Mouse (Mus musculus) spleen, adult 12 weeks (tissue): ENCODE measurements around the gene Arrdc1.
"Not testable (repeated sequence)": the region's sequence is repeated elsewhere in the genome, so short reads cannot be mapped to it uniquely, and the experiment has no call there.

Experiments
- DNase-seq: peaks from one replicate; pipeline ENCODE4 v3.0.0; 2022; ENCODE audit warnings: low spot score

Gene Arrdc1

DNA sequence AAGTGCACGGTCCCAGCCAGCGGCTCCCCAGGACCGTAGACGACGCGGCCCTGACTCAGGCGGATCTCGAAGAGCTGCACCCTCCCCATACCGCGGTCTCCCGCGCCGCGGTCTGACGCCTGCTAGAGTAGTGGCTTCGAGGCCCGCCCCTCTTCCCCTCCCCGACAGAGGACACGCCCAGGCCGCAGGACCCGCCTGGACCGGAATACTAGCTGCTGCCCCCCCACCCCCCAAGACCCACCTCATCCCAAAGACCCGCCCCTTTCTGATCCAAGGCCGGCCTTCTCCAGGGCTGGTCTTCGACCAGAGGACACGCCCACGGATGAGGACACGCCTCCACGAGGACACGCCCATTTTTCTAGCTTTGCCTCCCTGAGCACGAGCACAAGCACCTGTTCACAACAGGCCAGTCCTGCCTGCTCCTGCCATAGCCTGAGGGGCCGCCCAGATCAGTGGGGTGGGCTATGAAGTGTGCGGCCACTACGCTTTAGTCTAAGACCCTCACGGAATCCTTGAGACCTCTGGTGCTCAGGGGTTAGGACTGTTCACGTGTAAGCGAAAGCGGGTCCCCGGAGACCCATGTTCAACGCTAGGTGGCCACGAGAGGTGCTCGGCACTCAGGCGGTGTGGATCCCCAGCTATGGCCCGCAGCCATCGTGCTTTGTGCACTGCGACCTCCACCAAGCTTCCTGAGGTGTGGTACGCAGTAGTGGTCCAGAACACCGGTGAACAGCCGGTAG lies at the start of gene Arrdc1:
Gene Arrdc1 (minus strand): TSS at position 196 of the 740 bp plus-strand sequence.
- peak; percentile 93 for DNase-seq

DNA sequence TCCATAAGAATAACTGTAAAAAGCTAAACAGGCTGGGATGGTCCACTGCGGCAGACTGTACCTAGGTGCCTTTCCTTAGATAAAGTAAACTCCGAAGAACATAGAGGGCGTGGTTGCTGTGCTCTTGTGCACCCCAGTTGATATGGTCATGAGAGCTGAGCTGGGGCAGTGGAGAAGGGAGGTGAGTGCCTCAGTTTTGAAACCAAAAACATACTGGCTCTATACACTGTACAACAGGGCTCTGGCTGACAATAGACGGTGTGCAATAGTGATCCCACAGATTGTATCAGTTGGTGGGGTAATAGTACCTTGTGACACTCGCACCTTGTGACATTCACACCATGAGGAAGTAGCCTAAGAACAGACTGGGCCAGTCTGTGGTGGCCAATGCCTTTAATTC lies 41.9 kb upstream of the Arrdc1 start:
- peak; percentile 25 for DNase-seq

DNA sequence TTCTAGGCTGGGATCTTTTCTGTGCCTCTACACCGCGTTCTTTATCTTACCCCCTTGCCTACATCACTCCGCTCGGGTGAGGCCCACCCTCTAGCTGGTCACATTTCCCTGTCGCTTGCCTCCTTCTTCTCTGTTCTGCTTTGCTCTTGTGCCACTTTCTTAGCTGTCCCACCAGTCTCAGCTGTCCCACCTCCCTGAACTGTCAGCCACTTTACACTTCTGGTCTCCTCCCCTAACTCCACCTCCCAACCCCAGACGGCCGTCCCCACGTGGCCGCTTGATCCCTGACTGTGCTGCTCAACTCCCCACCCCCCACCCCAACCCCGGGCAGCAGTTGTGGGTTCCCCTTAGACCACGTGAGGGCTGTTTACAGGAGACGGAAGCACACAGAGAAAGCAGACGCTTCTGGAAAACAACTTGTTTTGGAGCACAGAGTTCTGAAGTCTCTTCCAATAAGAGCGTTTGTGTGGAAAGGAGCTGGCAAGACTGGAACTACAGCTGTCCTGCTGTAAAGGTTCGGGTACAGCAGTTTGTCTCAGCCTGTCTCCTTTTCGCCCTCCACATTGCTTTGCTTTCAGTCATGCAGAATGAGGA lies 40.7 kb upstream of the Arrdc1 start, which contains the start of gene Pnpla7:
Gene Pnpla7 (plus strand): TSS at position 330 of the 594 bp plus-strand sequence.
- peak; percentile 70 for DNase-seq

DNA sequence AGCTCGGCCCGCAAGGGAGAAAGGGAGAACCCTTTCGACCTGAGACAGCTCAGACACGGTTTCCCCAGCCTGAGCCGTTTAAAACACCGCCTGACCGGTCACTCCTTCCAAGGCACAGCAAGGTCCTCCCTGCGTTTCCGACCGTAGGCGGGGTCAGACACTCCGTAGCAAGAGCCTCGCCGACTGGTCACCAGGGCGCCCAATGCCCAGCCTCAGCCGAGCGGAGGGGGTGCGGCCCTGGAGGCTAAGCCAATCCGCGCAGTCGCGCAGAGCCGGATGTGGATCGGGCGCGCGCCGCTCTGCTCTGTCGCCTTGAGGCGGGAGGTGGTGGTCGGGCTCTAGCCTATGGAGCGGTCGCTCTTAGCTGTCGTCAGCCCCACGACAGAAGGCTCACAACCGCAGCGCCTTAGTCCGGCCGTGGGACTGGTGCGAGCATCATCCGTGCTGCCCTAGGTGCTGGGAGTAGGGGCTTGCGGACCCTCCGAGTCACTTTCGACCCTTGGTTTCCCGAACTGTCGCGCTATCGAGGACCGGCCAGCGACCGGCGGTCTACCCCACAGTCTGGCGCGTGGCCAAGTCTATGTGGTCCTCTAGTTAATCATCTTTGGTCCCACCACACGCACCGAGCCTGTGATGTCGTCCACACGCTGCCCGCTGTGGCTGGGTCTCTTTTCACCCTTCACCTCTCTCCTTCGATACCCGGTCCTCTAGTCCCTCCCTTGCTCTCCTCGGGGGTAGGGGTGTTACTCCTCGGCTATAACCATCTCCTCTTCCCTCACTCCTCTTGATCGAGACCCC lies 40.1 kb upstream of the Arrdc1 start, which contains the start of gene Mrpl41:
Gene Mrpl41 (minus strand): TSS at position 193 of the 798 bp plus-strand sequence.
- DNase-seq = peak; percentile 92

DNA sequence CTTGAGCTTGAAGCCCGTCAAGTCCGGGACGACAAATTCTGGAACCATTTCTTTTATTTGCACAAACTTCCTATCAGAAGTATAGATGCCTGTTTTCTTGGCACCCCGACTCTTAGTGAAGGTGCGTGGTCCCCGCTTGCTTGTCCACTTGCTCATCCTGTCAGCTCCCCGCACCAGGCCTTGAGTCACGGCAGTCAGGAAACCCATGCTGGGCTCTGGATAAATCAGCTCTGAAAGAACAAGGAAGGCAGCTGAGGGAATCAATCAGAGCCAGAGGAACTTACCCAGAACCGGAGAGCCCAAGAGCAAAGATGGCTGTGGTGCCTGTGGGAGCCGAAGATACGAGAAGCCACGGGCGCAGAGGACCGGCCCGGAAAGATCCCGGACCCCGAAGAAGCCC lies 39.4 kb upstream of the Arrdc1 start:
- DNase-seq = not testable (repeated sequence)

DNA sequence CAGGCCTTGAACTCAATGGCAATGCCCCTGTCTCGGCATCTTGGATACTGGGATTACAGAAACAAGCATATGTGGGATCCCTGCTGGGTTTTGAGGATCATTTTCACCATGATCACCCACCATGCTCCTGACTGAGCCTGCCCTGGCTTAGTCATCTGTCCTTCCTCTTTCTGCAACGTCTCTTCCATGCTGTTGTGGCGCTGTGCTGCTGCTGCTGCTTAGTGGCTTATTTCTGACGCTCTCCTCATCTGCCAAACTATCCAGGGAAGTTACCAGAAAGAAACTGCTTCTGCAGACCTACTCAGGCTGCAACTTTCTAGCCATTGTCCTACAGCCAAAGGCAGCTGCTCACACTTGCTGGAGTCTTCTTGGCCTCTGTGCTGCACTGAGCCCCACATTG lies 35.3 kb upstream of the Arrdc1 start:
- DNase-seq = no peak

DNA sequence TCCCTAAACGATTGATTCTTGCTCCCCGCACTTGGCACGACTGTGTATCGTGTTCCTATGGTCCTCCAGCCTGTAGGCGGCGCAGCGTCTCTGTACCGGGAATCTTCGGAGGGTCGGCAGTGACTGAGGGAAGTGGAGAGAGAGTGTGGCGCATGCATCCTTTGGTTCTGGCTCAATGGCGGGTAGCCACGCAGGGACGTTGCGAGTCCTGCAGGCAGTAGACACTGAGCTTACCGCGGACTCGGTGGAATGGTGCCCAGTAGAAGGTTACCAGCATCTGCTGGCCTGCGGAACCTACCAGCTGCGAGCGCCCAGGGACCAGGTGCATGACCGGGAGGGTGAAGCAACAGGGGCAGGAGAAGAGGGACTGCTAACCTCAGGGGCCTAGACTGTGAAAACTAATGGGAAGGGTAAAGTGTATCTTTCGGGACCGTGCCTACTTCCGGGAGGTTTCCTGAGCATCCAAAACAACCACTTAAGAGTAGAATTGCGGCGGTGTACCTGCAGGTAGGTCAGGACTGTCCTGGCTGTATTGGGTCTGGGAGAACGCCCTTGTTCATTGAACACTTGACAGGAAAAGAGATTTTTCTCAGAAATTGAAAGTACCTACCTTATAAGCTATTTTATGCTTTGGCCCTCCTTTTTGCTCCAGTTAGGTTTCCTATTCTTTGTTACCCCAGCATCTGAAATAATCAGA lies 27.4 kb upstream of the Arrdc1 start, which contains the start of gene Dph7:
Gene Dph7 (plus strand): TSS at position 97 of the 697 bp plus-strand sequence.
- DNase-seq = peak; percentile 79

DNA sequence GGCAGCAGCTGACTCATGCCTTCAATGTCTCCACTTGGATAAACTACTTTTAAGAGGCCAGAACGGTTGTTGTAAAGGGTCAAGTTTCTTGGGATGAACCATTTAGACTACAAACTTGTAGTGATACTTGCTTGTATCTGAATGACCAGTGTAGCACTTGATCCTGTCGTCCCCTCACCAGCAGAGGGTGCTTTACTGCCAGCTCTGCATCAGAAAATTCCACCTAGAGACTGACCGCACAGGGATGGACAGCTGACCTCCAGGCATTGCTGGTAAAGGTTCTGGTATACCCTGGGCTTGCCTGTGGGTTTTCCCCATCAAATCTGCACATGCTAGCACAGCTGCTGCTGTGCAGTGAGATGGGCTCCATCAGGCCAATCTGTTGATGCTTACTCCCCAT lies 25.9 kb upstream of the Arrdc1 start:
- no peak for DNase-seq

DNA sequence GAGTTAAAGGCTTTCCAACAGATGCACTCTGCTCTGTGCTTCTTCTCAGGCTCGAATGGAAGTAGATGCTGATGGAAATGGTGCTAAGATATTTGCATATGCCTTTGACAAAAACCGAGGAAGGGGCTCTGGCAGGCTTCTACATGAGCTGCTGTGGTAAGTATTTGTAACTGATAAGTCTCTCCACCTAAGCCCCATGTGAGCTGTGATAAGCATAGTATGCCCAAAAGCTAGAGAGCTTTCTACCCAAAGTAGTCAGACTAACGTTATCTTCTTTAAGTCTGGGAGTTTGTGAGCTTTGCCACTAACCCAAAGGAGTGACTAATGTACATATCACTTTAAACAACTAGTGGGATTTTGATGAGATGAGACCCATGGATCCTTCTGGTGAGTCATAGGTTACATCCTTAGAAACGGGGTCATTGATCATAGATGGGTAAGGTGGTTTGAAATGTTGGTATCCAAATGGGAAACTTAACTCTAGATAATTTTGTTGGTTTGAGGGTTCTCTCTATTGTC lies 17.5 kb upstream of the Arrdc1 start:
- DNase-seq = no peak

DNA sequence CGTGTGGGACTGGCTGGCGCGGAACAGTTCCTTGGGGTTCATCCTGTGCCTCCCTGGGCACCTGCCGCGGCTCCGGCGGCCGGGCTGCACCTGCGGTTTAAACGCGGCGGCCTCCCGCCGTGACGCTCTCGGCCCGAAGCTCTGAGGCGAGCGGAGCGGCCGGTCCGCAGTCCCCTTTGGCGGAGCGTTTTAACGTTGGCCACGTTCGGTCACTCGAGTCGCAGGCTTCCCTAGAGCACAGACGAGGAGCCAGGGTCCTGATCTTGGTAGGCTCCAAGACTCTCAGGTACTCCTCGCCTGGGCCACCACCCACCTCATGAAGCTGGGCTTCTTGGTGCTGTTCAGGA lies 15.1 kb upstream of the Arrdc1 start:
- peak; percentile 19 for DNase-seq

DNA sequence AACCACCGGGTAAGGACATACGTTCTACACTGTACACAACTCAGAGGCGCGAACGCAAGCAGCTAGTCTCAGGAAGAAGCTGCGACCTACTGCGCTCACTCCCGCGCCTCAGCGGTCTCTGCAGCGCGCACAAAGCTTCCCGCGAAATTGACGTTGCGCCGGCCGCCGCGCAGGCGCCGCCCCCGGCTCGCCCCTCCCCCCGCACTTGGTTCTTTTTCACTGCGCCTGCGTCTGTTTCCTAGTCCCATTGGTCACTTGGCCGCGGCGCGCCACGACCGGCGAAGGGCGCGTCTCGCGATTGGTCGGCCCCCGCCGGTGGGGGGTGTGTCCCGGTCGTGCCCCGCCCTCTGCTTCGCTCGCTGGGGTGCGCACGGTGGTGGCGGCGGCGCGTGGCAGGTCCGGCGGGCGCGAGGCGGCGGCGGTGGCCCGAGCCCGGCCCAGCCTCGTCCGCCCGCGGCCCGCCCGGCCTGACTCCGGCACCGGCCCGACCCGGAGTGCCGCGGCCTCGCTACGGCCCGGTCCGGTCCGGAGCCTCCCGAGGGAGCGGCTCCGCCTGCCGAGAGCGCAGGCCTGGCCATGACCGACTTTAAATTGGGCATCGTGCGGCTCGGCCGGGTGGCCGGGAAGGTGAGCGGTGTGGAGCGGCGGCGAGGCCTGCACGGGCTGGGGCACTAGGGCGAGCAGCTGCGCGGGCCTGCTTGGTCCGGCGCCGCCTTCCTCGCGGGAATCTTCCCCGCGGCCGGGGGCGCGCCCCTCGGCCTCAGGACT lies 14.6 kb upstream of the Arrdc1 start, which contains the start of gene Zmynd19:
Gene Zmynd19 (plus strand): TSS at position 372 of the 768 bp plus-strand sequence.
- DNase-seq = peak; percentile 98

DNA sequence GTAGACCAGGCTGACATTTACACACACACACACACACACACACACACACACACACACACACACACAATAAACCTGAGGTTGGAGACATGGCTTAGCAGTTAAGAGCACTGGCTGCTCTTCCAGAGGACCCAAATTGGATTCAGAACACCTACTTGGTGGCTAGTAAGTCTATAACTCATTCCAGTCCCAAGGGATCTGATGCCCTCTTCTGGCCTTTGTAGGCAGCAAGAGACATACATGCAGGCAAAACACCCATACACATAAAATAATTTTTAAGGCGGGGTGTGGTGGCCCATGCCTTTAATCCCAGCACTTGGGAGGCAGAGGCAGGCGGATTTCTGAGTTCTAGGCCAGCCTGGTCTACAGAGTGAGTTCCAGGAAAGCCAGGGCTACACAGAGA lies 9.3 kb upstream of the Arrdc1 start:
- not testable (repeated sequence) for DNase-seq

DNA sequence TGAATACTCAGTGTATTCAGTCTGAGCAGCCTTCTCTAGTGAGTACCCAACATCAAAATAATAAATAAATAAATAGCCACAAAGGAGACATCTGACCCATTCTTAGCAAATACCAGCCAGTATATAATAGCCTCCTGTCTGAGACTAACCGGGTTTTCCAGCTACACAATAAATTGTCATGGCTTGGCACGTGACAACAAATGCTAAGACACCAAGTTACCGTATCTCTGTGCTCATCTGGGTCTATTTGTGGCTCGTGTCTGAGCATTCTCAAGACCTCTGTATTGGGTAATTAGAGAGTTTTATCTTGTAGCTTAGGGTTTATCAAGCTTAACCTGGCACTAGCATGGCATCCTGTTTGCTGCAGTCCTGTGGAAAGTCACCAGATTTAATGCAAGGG lies 7.0 kb upstream of the Arrdc1 start:
- DNase-seq = no peak

DNA sequence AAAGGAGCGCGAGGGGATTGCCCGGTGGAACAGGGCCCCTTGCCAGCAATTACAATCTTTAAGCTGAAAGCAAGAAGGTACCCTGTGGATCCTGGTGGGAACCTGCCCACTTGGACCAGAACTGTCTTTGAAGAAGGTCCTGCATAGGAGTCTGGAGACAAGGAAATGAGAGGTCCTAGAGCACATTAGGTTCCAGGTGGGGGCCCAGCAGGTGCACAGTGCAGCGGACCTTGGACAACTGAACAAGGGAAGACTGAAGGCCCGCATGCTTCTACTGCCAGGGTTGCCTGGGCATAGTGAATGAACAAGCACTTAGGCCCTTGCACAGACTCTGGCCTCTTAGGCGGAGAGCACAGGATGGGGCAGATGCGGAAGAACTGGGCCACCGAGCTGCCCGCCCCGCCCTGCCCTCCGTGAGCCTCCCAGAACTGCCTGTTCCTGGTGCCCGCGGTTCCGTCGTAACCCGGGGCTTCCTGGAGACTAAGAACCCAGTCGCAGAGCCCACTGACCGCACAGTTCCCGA lies 550 bp downstream of the Arrdc1 start:
- no peak for DNase-seq

DNA sequence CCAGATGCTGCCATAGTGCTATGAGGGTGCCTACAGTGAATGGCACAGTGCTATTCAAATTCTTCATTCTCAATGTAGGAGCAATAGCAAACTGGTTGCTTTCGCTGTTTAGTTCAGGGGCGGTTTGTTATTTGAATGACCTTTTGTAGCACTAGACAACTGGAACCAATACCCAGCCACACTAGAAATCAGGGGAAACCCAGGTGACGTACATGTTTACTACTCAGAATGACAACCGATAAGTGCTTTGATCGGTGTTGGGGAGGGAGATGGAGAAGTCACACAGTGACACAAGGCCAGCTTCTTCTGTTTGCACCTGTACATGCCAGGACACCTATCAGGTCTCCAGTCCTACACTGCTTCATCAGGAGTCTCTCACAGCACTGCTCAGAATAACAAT lies 5.5 kb downstream of the Arrdc1 start:
- DNase-seq = no peak

DNA sequence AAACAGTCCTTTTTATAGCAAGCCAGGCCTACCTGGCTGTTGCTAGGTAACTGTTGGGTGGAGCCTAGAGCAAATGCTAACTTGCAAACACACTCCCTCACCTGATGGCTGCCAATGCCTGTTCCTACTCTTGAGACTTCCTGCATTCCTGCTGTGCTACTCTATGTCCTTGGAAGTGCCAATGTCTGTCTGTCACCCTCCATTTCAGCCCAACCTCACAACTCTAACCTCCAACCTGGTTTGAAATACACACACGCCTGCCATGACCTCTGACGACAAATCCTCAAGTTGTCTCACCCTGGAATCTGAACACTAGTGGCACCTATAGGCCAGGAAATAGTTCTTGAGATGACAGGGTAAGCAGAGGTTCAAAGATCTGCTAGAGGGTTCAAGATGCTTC lies 5.9 kb downstream of the Arrdc1 start:
- DNase-seq = no peak

DNA sequence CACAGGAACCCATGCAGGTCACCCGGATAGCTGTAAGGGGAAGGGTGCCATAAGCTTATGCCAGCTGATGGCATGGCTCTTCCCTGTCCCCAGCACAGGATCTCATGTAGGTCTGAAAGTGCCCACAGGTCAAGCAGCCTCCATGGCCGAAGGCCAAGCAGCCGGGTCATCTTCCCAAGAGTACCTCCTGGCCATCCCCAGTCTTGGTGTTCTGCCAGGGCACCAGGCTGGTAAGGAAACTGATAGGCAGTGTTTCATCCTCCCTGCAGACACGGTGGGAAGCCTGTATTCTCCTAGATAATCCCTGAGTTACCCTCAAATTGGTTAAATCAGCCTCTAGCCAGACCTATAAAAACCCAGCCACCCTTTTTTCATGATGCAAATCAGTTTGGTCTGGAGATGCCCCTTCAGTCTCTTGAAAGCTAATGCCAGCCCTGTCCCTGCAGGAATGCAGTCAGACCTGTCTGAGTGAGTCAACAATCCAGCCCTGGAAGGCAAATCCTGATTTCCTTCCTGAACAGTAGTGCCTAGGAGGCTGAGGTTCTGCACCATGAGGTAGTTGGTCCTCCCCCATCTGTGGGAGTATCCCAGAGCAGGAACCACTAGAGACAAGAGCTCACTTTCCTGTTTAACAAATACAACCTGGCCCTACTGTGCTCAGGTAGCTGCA lies 7.1 kb downstream of the Arrdc1 start:
- DNase-seq = no peak

DNA sequence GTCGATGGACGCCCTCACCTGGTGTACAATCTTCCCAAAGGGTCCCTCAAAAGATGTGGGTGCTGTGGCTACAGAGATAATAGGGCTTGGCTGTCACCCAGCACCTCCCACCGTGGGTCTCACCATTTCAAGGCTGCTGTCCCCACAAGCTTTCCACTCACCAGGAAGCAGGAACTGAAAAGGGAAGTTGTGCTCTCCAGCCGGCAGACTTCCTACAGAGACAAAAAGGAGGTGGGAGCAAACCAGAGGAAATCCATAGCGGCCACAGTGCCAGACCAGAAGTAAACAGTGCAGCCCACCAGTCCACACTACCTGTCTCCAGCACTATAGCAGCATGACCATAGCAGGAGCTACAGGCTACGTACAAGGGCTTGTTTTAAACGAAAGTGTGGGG lies 8.1 kb downstream of the Arrdc1 start:
- DNase-seq = no peak

DNA sequence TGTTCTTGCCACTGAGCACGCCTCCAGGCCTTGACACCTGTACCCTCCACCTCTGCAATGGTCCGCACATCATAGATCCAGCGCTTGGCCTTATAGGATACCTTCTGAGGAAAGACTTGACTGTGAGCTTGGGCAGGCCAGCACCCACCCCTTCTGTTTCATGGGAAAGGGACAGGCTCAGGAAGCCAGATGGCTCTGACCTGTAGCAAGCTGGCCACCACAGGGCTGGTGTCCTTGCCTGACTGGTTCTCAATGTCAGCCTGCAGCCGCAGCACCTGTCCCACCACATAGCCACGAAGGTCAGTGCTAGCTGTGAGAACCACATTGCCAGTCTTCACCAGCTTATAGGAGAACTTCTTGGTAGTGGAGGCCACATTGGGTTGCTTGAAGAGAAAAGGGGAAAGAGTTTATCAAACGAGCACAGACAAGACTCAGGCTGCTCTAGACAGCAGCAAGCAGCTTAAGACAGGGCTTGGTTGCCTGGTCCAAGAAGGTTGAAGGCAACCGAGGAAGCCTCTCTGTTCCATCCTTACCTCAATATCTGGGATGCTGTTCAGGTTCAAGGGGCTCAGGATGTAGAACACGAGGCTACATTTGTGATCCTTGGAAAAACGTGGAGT lies 8.6 kb downstream of the Arrdc1 start:
- no peak for DNase-seq

DNA sequence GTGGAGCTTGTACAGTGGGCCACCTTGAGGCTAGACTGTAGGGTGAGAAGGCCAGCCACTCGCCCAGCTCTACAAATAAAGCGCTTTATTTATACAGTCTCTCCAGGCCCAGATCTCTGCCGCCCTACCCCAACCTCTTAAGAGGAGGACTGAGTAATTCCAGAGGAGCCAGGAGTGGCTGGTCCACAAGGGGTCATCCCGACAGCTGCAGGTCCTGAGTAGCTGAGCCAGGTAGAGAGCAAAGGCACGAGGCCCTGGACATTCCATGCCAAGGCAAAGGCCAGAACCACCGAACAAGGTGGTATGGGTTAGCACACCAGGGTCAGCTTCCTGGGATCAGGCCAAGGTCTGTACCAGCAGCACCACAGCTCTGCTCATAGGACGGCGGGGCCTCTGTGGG lies 9.8 kb downstream of the Arrdc1 start:
- DNase-seq = no peak
